Mouse (Mus musculus): ENCODE data around the gene Fbxo27.
A peak's percentile ranks its signal among the peaks of the same experiment; 100 is the strongest.

Gene Fbxo27

DNA sequence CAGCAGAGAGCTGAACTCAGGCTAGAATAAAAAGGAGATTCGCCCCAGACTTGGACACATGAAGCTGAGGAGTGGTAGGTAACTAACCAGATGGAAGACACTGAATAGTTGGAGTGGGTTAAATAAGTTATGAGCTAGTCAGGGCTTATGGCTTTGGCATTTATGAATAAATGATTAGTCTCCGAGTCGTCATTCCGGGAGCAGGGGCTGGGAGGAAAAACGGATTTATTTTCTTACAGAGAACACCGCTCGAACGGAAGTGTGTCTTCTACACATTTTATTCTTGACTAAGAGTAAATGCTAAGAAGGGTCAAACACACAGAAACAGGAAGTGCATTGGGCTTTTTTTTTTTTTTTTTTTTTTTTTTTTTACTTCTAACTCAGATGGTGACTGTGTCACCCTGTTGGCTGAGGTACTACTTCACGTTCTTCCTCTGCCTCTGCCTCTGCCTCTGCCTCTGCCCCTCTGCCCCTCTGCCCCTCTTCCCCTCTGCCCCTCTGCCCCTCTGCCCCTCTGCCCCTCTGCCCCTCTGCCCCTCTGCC, 10.0 kb downstream of the Fbxo27 start:
- DNase-seq (ENCODE audit: low read depth, low spot score): peak; percentile 57

DNA sequence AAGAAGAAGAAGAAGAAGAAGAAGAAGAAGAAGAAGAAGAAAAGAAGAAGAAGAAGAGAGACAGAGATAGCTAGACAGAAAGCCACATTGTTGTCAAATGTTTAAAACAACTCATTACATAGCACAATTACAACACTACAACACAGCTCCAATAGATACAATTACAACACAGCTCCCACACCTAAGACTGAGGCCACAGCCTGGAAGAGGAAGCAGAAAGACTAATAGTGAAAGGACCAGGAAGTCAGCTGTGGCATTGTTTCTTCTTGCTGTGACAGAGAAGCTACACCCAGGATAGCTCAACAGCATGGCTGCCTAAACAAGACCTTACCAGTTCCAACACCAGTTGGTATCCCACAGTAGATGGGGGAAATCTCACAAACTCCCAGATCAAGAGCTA, 16.8 kb downstream of the Fbxo27 start:
- DNase-seq (ENCODE audit: low read depth, low spot score): peak; percentile 49

GRCm38 (mm10) chr7:28710962-28711361, 18.3 kb downstream of the Fbxo27 start:
- peak; percentile 20 for DNase-seq (ENCODE audit: low read depth, low spot score)

- DNase-seq (ENCODE audit: low read depth, low spot score): no peak
These were observed 22.0 kb downstream of the Fbxo27 start for GRCm38 (mm10) chr7:28714667-28715066.

DNA sequence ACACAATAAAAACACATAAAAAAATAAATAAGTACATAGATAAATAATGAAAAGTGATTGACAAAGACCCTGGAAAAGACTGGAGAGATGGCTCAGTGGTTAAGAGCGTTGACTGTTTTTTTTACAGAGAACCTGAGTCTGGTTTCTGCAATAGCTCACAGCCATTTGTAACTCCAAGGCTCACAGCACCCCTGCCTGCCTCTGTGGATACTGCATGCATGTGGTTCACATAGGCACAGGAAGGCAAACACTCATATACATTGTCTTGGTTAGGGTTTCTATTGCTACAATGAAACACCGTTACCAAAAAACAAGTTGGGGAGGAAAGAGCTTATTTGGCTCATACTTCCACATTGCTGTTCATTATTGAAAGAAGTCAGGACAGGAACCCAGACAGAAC, 22.9 kb downstream of the Fbxo27 start:
- DNase-seq (ENCODE audit: low read depth, low spot score): no peak

DNA sequence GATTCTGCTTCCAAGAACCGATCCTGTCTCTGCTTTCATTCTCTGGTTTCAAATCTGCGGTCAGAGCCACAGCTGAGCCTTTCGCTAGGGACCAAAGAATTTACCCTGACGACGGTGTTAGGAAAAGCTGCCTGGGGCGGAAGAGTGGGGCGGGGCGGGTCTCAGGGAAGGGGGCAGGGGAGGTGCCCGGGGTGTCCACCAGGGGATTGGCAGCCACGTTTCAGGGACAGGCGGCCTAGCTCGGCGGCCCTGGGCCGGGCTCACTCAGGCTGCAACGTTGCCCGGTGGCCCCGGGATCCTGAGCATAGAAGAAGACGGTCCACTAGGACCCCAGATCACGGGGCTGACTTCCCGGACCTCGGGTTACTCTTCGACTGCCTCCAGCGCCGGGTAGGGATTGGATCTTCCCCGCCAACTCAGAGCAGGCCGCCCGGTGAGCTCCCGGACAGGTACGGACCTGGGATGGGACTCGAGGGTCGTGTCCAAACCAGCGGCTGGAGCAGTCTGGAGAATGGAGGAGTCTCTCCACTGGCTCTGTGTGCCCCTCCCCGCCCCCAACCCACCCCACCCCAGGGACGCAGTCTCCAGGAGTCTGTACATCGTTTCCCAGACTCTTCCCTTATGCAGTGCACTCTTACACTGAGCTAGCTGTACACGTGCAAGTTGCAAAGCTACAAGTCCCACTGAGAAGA, 24.1 kb downstream of the Fbxo27 start, which contains the start of gene Fbxo17:
Gene Fbxo17 (plus strand): TSS at position 215 of the 692 bp plus-strand sequence.
- DNase-seq (ENCODE audit: low read depth, low spot score): no peak

- DNase-seq (ENCODE audit: low read depth, low spot score): no peak
These were observed 25.1 kb downstream of the Fbxo27 start for GRCm38 (mm10) chr7:28717726-28718125.

DNA sequence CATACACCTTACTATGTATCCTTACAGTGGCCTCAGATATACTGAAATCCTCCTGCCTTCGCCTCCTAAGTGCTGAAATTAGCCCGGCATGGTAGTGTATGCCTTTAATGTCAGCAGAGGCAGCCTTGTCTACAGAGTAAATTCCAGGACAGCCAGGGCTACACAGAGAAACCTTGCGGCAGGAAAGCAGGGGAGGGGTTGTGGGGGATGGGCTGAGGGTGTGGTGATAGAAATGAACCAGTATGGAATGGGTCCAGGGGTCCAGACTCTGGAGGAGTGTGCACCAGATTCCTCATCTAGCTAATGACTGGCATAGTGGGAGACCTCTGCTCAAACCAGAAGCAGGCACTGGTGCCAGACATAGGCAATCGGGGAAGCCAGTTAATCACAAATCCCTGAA, 26.5 kb downstream of the Fbxo27 start:
- no peak for DNase-seq (ENCODE audit: low read depth, low spot score)

DNA sequence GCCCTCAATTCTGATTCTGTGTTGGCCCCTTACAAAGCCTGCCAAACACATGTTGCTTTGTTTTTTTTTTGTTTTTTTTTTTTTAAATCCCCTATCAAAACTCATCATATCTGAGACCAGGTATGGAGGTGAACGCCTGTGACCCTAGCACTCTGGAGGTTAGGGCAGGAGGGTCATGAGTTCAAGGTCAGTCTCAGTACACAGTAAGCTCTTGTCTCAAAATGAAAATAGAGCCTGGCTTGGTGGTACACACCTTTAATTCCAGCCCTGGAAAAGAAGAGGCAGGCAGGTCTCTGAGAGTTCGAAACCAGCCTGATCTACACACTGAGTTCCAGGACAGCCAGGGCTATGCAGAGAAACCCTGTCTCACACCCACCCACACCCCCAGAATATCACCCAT, 27.0 kb downstream of the Fbxo27 start:
- no peak for DNase-seq (ENCODE audit: low read depth, low spot score)

DNA sequence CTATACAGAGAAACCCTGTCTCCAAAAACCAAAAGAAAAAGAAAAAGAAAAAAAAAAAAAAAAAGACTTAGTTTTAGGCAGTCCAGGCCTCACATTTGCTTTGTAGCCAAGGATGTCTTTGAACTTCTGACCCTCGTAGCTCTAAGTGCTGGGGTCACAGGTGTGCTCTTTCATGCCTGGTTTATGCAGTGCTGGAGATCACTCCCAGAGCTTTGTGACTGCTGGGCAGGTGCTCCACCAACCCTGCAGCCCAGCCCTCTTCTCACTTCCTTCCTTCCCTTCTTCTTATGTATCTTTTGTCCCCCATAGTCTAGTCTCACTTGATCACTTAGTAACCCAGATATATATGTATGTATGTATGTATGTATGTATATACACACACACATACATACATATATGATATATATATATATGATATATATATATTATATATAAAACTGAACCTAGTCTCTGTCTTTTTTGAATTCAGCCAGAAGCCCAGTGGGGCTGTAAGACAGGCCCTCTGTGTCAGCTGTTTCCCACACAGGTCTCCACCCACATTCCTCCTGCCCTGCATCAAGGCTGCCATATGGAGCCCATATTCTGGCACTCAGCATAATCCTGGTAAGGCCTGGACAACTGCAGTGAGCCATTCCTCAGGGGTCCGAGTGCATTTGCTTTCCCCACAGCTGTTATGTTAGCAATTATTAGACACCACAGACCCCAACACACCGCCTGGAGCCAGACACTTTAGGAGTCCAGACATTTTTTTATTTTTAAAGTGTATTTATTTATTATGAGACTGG, 28.3 kb downstream of the Fbxo27 start:
- no peak for DNase-seq (ENCODE audit: low read depth, low spot score)

DNA sequence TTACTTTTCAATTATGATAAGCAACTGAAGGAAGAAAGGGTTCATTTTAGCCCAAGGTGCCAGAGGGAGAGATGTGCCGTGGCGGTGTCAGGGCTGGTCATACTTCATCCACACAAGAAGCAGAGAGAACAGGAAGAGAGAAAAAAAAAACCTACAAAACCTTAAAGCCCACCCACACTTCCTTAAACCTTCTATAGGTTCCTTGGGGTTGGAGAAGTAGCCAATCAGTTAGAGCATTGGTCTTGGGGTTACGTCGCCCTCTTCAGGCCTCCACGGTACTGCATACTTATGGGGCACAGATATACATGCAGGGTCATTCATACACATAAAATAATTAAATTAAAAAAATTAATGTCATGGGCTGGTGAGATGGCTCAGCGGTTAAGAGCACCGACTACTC, 29.4 kb downstream of the Fbxo27 start:
- peak; percentile 21 for DNase-seq (ENCODE audit: low read depth, low spot score)

DNA sequence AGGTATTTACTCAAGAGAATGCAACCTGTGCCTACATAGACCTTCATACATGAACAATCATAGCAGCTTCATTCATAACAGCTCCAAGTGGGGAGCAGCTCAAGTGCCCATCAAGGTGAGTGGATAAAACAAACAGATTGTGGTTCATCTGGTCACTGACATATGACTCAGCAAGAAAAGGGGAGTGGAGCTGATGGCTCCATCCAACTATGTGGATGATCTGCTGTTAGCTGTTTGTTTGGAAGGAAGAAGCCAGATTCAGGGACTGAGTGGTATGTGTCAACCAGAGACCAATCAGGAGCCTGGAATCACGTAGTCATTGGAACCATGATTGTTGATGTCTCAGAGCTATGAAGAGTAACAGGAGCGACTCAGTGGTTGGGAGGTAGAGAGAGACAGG, 32.0 kb downstream of the Fbxo27 start:
- no peak for DNase-seq (ENCODE audit: low read depth, low spot score)

DNA sequence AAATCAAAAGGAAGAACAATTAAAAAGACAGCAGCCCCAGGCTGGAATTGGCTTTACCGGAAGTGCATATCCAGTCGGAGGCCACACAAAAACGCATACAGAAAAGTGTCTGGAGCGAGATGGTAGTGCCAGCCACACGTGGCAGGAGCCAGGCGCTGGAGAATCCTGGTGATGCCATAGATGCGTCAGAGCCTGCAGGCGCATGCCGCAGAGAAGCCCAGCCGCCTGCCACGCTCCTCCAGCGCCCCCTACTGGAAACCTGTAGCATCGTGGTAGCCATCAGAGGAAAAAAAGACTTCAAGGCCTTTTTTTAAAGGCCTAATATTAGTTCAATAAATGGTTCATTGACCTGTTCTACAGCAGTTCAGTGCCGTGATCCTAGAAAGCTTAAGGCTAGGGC, 34.0 kb downstream of the Fbxo27 start:
- DNase-seq (ENCODE audit: low read depth, low spot score): peak; percentile 77

DNA sequence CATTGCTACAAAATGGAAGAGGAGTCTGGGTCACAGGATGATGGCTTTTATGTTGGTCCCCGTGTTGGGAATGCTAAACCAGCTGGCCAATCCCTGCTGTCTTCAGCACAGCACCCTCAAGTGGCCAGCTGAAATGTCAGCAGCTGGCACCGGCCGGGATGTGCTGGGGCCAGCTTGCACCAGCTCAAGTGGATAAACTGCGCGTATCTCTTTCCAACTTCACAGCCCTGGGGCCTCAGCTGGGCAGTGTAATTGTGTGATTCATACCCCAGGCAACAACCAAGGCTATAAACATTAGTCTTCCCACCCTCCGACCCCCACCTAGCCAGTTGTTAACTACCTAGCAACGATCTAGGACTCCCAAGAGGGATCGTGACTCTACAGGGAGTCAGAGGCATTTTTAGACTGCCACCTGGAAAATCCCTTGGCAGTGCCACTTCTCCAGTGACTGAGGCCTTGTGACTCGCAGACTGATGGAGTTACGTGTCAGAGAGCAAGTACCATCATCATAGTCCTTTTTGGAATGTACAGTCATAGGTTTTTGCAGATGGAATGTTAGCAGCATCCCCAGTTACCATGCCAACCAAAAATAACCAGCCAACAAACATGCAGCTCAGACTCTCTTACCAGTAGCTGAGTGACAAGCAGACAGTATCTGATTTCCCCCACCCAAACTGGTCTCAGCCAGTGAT, 35.1 kb downstream of the Fbxo27 start:
- DNase-seq (ENCODE audit: low read depth, low spot score): no peak

DNA sequence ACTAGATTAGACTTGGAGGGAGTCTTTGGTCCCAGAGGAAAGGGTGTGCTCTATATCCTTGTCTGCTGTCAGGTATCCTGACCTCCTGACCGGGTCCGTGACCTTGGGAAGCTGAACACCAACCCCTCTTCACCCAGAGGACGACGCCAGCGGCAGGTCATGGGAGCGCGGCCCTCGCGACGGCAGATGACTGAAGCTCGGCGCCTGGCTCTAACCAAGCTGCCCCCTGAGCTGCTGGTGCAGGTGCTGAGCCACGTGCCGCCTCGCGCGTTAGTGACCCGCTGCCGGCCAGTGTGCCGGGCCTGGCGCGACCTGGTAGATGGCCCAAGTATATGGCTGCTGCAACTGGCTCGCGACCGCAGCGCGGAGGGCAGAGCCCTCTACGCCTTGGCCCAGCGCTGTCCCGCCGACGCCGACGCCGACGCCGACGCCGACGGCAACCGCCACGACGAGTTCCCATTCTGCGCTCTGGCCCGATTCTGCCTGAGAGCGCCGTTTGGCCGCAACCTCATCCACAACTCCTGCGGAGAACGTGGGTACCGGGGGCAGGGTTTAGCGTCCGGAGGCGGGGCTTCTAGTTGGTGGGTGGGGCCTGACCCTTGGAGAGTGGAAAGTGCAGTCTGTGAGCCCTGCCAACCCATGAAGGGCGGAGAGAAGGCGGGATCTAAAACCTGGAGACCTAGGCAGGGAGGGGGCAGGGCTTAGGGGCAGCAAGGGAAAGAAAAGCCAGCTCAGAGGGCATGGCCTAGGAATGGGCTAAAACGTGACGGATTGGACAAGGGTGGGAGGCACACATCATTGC, 39.9 kb downstream of the Fbxo27 start:
- peak; percentile 54 for DNase-seq (ENCODE audit: low read depth, low spot score)

GRCm38 (mm10) chr7:28733211-28733610, 40.6 kb downstream of the Fbxo27 start:
- DNase-seq (ENCODE audit: low read depth, low spot score): no peak

- peak; percentile 26 for DNase-seq (ENCODE audit: low read depth, low spot score)
These were observed 43.1 kb downstream of the Fbxo27 start for GRCm38 (mm10) chr7:28735701-28736100.

- DNase-seq (ENCODE audit: low read depth, low spot score): no peak
These were observed 47.2 kb downstream of the Fbxo27 start for GRCm38 (mm10) chr7:28739829-28740228.

GRCm38 (mm10) chr7:28740949-28741348, 48.3 kb downstream of the Fbxo27 start:
- DNase-seq (ENCODE audit: low read depth, low spot score): peak; percentile 61

DNA sequence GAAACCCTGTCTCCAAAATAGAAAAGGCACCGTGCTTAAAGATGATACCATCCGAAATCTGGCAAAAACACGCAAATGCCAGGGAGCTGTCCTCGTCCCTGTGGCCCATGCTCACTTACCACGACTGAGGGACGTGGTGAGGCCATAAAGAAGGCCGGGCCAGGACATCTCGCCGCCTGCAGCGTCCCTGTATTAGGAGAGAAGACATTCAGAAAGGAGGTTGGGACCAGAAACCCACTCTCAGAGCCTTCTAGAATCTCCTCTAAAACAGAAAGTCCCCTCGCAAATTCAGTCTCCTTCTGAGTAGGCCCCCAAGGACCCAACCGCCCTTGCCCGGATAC, 48.7 kb downstream of the Fbxo27 start:
- no peak for DNase-seq (ENCODE audit: low read depth, low spot score)

DNA sequence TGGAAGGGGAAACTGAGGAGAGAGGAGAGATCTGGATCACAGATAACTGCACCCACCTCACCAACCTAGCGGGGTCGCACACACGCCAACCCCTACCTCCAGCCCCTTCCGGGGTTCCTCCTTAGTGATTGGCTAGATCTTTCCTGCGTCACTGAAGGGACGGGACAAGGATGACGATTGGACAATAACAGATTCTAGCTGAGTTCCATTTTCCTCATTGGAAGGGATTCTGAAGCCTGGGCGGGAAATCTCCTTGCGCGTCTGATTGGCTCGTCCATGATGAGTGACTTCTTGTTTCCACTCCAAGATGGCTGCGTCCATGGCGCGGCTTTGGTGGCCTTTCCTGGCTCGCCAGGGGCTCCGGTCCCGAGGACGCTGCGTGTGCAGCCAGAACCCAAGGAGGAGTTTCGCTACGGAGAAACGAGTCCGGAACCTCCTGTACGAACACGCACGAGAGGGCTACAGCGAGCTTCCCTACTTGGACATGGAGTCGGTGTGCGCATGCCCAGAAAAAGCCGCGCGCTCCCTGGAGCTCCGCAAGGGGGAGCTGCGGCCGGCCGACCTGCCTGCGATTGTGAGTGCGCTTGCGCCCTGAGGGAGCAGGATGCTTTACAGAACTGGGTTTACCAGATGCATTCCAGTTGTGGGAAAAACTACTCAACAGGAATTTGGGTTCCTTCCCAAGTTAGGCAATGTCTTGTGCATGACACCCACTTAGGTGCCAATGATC, 49.2 kb downstream of the Fbxo27 start, which contains the start of the genes Mrps12 and Sars2:
Gene Mrps12 (minus strand): TSS at position 112 of the 730 bp plus-strand sequence.
Gene Sars2 (plus strand): TSS at position 284 of the 730 bp plus-strand sequence.
- peak; percentile 98 for DNase-seq (ENCODE audit: low read depth, low spot score)

Measured in A20 (cell line).